Mouse (Mus musculus) small intestine, adult 2 months (tissue): Measurements from ENCODE around the gene Gpr146. TPM values are rescaled to one million over a fixed set of nuclear protein-coding genes. Genes with fewer than 3 reads are reported as not detected.

ENCODE experiments used
- H3K27ac ChIP-seq: fragments of 200-500 bp; 2 replicates; pipeline ENCODE4 v1.5.1; 2012; ENCODE audit warnings: low read depth, low read length, control low read depth, inconsistent platforms; ENCODE audit not compliant: insufficient read depth
- H3K27me3 ChIP-seq: fragments of 200-500 bp; 2 replicates; pipeline ENCODE4 v1.6.1; 2012; ENCODE audit warnings: mild to moderate bottlenecking, moderate library complexity, low read length, inconsistent platforms; ENCODE audit not compliant: control insufficient read depth, insufficient read depth
- H3K36me3 ChIP-seq: fragments of 200-500 bp; 2 replicates; pipeline ENCODE4 v1.6.1; 2012; ENCODE audit warnings: mild to moderate bottlenecking, low read length, control low read depth, inconsistent platforms; ENCODE audit not compliant: control insufficient read depth, insufficient read depth
- H3K4me1 ChIP-seq: fragments of 200-500 bp; 2 replicates; pipeline ENCODE4 v1.6.1; 2012; ENCODE audit warnings: low read length, inconsistent platforms, mixed read lengths; ENCODE audit not compliant: control insufficient read depth, insufficient read depth, insufficient read length
- H3K4me3 ChIP-seq: fragments of 200-500 bp; 2 replicates; pipeline ENCODE4 v1.5.1; 2012; ENCODE audit warnings: low read depth, mild to moderate bottlenecking, control low read depth, inconsistent platforms, low read length, moderate library complexity
- CTCF ChIP-seq: fragments of 200-500 bp; IDR thresholded peaks from 2 replicates; pipeline ENCODE4 v1.5.1; 2012; ENCODE audit warnings: low read depth, mild to moderate bottlenecking, control low read depth, inconsistent platforms, low read length, moderate library complexity, mixed read lengths; ENCODE audit not compliant: insufficient replicate concordance, insufficient read length; ENCODE audit errors: extremely low read depth
- POLR2A ChIP-seq: fragments of 200-500 bp; IDR thresholded peaks from 2 replicates; pipeline ENCODE4 v1.6.1; 2012; ENCODE audit warnings: low read depth, mild to moderate bottlenecking, control low read depth, inconsistent platforms, low read length, moderate library complexity
- WGBS: fragments of 180-500 bp; shearing (Covaris S2); methylation state at CpG from one replicate; pipeline ENCODE4 v1.1.7; 2018; 5-methylcytosine and 5-hydroxymethylcytosine counted together
- polyA plus RNA-seq: library from polyadenylated mRNA; depleted of rRNA; stranded (reverse); fragments of >200 nt; gene quantifications from 2 replicates; pipeline ENCODE4 v1.2.3, GENCODE M21; 2012

Gpr146 gene
- polyA plus RNA-seq, 1 experiment = 6.8 TPM

- Histone ChIP-seq H3K27ac (no peak overlapping the region), H3K4me3 (no peak overlapping the region), H3K36me3 (no peaks in the 10 kb centered on the region), H3K4me1 (peaks cover 27% of the 10 kb centered on the region), H3K27me3 (no peaks in the 10 kb centered on the region)
- TF ChIP-seq POLR2A (no peak), CTCF (no peak)
- WGBS = 89% methylated on average over 7 of the region's 7 CpGs
These were observed 55.4 kb downstream of the Gpr146 start for GRCm38 (mm10) chr5:139432747-139433508.

DNA sequence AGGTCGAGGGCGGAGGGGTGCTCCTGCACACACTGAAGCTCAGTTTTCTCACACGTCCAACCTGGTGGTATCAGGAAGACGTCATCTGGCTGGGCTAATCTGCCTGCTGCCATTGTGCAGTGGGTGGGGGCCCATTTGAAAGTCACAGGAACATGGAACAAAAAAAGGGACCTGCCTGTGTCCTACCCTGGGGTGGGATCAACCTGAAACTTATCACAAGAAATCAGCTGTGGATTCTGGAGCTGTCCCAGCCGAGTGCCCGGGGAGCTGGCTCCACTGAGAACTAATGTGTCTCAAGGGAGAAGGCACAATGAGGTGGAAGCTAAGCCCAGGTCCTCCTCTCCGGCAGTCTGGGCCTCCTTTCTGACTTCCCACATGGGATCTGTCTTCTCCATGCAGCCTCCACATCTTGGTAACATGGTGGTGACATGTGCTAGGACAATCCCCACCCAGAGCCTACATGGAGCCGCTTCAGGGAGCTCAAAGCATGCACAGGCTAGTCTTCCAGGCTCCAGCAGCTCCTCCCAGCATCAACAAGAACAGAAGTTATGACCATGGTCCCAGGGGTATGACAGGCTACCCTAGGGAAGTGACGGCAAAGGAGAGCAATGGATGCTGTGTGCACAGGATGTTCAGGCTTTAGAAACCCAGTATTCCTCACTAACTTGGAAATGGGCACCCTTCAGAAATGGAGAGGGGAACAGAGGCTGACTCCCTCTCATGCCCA, 56.5 kb downstream of the Gpr146 start:
- Histone ChIP-seq H3K36me3 (no peaks in the 10 kb centered on the region), H3K4me3 (no peak overlapping the region), H3K27ac (no peak overlapping the region), H3K27me3 (no peaks in the 10 kb centered on the region), H3K4me1 (peaks cover 18% of the 10 kb centered on the region; the same call in 1 of the 2 replicates)
- TF ChIP-seq CTCF = no peak
- no peak for TF ChIP-seq POLR2A
- 89% methylated on average over 9 of the region's 9 CpGs for WGBS

DNA sequence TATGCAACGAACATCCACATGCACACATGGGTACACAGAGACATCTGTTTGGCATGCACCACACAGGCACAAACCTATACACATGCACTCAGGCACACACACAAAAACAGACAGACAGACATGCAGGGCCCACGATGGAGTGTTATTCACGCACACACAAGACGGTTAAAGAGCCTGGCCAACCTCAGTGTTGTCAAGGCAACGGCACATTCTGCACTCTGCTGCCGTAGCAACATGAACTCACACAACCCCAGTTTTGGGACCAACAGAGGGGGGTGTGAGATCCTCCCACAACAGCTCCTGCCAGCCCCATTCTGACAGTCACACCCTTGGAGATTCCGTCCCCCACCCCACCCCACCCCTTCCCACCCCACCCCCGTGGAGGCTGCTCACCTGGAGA, 57.4 kb downstream of the Gpr146 start:
- H3K36me3 ChIP-seq = no peaks in the 10 kb centered on the region
- WGBS = 62% methylated on average over 8 of the region's 8 CpGs
- H3K27me3 ChIP-seq = no peaks in the 10 kb centered on the region
- no peak overlapping the region for H3K27ac ChIP-seq
- H3K4me1 ChIP-seq = peaks cover 10% of the 10 kb centered on the region; the same call in 1 of the 2 replicates
- TF ChIP-seq CTCF (no peak), POLR2A (no peak)
- no peak overlapping the region for H3K4me3 ChIP-seq

- Histone ChIP-seq H3K36me3 (no peaks in the 10 kb centered on the region), H3K4me1 (no peaks in the 10 kb centered on the region), H3K27ac (no peak overlapping the region), H3K27me3 (no peaks in the 10 kb centered on the region), H3K4me3 (no peak overlapping the region)
- 89% methylated on average over 4 of the region's 4 CpGs for WGBS
- TF ChIP-seq CTCF = no peak
- no peak for TF ChIP-seq POLR2A
These were observed 60.3 kb downstream of the Gpr146 start for GRCm38 (mm10) chr5:139437769-139438168.

DNA sequence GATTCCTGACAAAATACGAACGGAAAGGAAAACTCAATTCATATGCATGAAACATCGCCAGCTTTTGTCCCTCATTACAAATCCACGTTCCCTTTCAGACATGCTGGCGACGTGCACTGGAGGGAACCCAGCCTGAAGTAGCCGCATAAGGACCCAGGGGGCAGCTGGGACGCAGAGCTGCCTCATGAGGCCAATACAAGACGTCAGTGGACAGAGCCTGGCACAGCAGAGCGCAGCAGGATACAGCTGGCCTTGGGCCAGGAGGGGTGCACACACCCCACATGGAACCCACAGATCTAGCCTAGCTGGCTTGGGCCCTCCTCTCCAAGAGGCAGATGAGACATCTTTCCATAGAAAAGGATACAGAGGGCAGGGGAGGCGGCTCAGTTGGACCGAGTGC, 60.9 kb downstream of the Gpr146 start:
- WGBS = 85% methylated on average over 12 of the region's 12 CpGs

GRCm38 (mm10) chr5:139440451-139440850, 63.0 kb downstream of the Gpr146 start:
- H3K27me3 ChIP-seq = no peaks in the 10 kb centered on the region
- WGBS = 79% methylated on average over 5 of the region's 5 CpGs
- H3K4me3 ChIP-seq = no peak overlapping the region
- H3K4me1 ChIP-seq = no peaks in the 10 kb centered on the region
- H3K36me3 ChIP-seq = no peaks in the 10 kb centered on the region
- TF ChIP-seq POLR2A (no peak), CTCF (no peak)
- H3K27ac ChIP-seq = no peak overlapping the region

More for the DNA sequence above, 60.9 kb downstream of the Gpr146 start:
- no peaks in the 10 kb centered on the region for H3K36me3 ChIP-seq
- no peak overlapping the region for H3K4me3 ChIP-seq
- no peaks in the 10 kb centered on the region for H3K27me3 ChIP-seq
- H3K27ac ChIP-seq = no peak overlapping the region
- TF ChIP-seq CTCF (no peak), POLR2A (no peak)
- H3K4me1 ChIP-seq = no peaks in the 10 kb centered on the region
